ENCODE assay signal across 7 mouse cellular contexts in the genomic region with DNA sequence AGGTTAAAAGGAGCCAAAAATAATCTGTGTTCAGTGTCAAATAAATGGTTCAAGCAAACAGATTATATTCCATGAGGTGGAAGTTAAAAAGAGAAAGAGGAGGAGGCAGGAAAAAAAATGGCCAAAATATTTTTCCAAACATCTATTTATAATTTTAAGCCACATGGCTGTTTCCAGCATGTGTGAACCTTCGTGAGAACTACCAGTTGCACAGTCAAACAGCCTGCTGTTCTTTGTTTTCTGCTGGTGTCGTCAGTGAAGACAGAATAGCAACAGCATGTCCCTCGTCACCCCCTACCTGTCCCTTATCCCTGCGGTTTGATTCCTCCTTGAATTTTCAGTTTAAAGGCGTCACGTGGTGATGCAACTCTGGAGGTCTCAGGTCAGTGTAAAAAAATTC.
"Had no signal": no experiment of that assay in that cellular context is flagged by ENCODE, and none has a peak within 500 bp of the region (broad histone marks: within the 10 kb centered on the region; RNA-seq: fewer than 3 reads in every experiment).

No protein-coding gene starts in this region.

- DNase-seq: lung, adult 2 months; lung, postnatal 14 days; lung, postnatal 36 days; right cerebral cortex, postnatal 14 days; thymus, adult 2 months; thymus, postnatal 25 days; thymus, postnatal 4 days had no signal
